Mouse (Mus musculus) liver, embryonic 14.5 days (tissue): ENCODE results near the gene Cox17. TPM values are rescaled to one million over a fixed set of nuclear protein-coding genes. Genes with fewer than 3 reads are reported as not detected.

ENCODE experiments used
- ATAC-seq: fragments of 200-750 bp; cut with Nextera tagmentation; 2 replicates; pipeline ENCODE4 v1.8.0; 2017; ENCODE audit warnings: moderate number of reproducible peaks, mild to moderate bottlenecking, moderate library complexity; ENCODE audit not compliant: insufficient read depth
- DNase-seq, 3 experiments: peaks; one replicate each; pipeline ENCODE4 v3.0.0-alpha.2; 2012 to 2013; ENCODE audit warnings: low read depth in 3 of 3, low spot score in 3 of 3
- H3K27ac ChIP-seq: fragments of 300-500 bp; sonication (generic); 2 replicates; pipeline ENCODE4 v1.5.1; 2014; ENCODE audit warnings: moderate library complexity, mild to moderate bottlenecking, control low read depth, inconsistent platforms
- H3K27me3 ChIP-seq: fragments of 300-500 bp; sonication (generic); 2 replicates; pipeline ENCODE4 v1.6.1; 2014; ENCODE audit warnings: mild to moderate bottlenecking, low read length, moderate library complexity; ENCODE audit not compliant: control insufficient read depth, insufficient read depth
- H3K36me3 ChIP-seq: fragments of 300-500 bp; sonication (generic); replicated peaks from 2 replicates; pipeline ENCODE4 v1.6.1; 2014; ENCODE audit warnings: low read depth; ENCODE audit not compliant: control insufficient read depth, insufficient read depth
- H3K4me1 ChIP-seq, 2 experiments: fragments of 200-500 bp in 1 of 2; fragments of 300-500 bp in 1 of 2; sonication (generic) in 1 of 2; replicated peaks; 2 replicates each; pipeline ENCODE4 v1.6.1; 2012 to 2014; ENCODE audit warnings: antibody characterized with exemption in 1 of 2, inconsistent platforms in 1 of 2, low read length in 1 of 2; ENCODE audit not compliant: control insufficient read depth in 2 of 2, insufficient read depth in 2 of 2
- H3K4me2 ChIP-seq: fragments of 300-500 bp; sonication (generic); 2 replicates; pipeline ENCODE4 v1.6.1; 2014; ENCODE audit warnings: low read depth, mild to moderate bottlenecking, control low read depth, moderate library complexity
- H3K4me3 ChIP-seq, 2 experiments: fragments of 200-500 bp in 1 of 2; fragments of 300-500 bp in 1 of 2; sonication (generic) in 1 of 2; 2 replicates each; pipeline ENCODE4 v1.5.1; 2012 to 2014; ENCODE audit warnings: low read depth in 2 of 2, low read length in 2 of 2, mild to moderate bottlenecking in 2 of 2, control low read depth in 1 of 2, inconsistent platforms in 1 of 2, moderate library complexity in 1 of 2; ENCODE audit not compliant: insufficient read depth in 1 of 2
- H3K9ac ChIP-seq: fragments of 300-500 bp; sonication (generic); replicated peaks from 2 replicates; pipeline ENCODE4 v1.6.1; 2014; ENCODE audit warnings: mild to moderate bottlenecking, control low read depth, moderate library complexity
- H3K9me3 ChIP-seq: fragments of 300-500 bp; sonication (generic); 2 replicates; pipeline ENCODE4 v1.6.1; 2016; ENCODE audit warnings: low read length, mixed read lengths; ENCODE audit not compliant: control insufficient read depth
- CTCF ChIP-seq: IDR thresholded peaks from 2 replicates; pipeline ENCODE4 v1.5.1; 2016; ENCODE audit warnings: antibody characterized with exemption, low read depth, control low read depth
- EP300 ChIP-seq: IDR thresholded peaks from 2 replicates; pipeline ENCODE4 v1.6.1; 2016; ENCODE audit warnings: antibody characterized with exemption, low read depth
- WGBS: fragments of 180-500 bp; shearing (Covaris S2); extraction: QIAGEN DNeasy Blood & Tissue Kit; methylation state at CpG from one replicate; pipeline ENCODE4 v1.1.7; 2014; ENCODE audit not compliant: insufficient replicate concordance; 5-methylcytosine and 5-hydroxymethylcytosine counted together
- polyA plus RNA-seq, 2 experiments: library from polyadenylated mRNA; depleted of rRNA in 1 of 2; stranded (reverse) in 1 of 2; unstranded in 1 of 2; fragments of >200 nt; fragmentation: Nextera tagmentation in 1 of 2; extraction: Ambion mirVana in 1 of 2; gene quantifications; 2 replicates each; pipeline versions ENCODE4 v1.2.1 to v1.2.3; 2012 to 2014

The Cox17 gene
- polyA plus RNA-seq, 2 experiments: 227 to 351 TPM

DNA sequence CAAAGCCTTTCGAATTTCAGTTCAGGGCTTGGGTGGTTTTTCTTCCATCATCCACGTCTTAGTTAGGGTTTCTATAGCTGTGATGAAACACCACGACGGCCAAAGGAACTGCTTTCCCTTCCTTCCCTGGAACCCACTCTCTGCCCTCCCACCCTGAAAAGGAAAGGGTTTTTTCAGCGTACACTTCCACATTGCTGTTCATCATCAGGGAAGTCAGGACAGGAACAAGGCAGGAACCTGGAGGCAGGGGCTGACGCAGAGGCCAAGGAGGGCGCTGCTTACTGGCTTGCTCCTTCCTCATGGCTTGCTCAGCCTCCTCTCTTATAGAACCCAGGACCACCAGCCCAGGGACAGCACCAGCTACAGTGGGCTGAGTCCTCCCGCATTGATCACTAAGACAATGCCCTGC is 30.1 kb downstream of the Cox17 start:
- H3K27ac ChIP-seq: peak overlapping the region; percentile 23; the same call in 1 of the 2 replicates
- H3K4me1 ChIP-seq: peaks cover 35 to 57% of the 10 kb centered on the region in 2 experiments
- DNase-seq: no peak
- TF ChIP-seq CTCF (no peak), EP300 (no peak)
- H3K9me3 ChIP-seq: no peaks in the 10 kb centered on the region
- peak overlapping the region; percentile 58 for H3K9ac ChIP-seq
- H3K4me3 ChIP-seq: peak overlapping the region; percentile 52 to 78
- ATAC-seq: no peak
- H3K36me3 ChIP-seq: peaks cover 19% of the 10 kb centered on the region
- H3K27me3 ChIP-seq: no peaks in the 10 kb centered on the region
- H3K4me2 ChIP-seq: peak overlapping the region; percentile 87
- 28% methylated on average over 8 of the region's 8 CpGs for WGBS

DNA sequence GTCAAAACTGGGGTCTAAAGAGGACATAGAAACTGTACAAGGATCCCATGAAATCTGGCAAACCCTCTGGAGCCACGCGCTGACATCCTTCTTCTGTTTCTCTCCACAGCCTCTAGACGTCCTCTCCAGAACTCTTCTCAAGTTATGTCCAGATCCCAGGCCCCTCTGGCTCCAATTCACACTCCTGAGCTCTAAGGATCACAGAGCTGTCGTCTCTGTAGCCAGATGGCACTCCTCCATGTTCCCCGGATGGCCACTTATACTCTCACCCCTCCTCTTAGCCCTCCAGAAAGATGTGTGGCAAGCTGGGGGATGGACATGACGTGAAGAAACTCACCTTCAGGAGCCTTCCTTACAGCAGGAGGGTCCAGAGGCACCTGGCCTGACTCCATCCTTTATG is 30.8 kb downstream of the Cox17 start:
- no peak for DNase-seq
- no peak overlapping the region for H3K27ac ChIP-seq
- TF ChIP-seq EP300 (no peak), CTCF (no peak)
- H3K9ac ChIP-seq: no peak overlapping the region
- 84% methylated on average over 6 of the region's 6 CpGs for WGBS
- no peak overlapping the region for H3K4me3 ChIP-seq
- H3K36me3 ChIP-seq: peaks cover 19% of the 10 kb centered on the region
- ATAC-seq: no peak
- H3K4me1 ChIP-seq: peaks cover 37 to 55% of the 10 kb centered on the region in 2 experiments
- H3K27me3 ChIP-seq: no peaks in the 10 kb centered on the region
- no peaks in the 10 kb centered on the region for H3K9me3 ChIP-seq
- no peak overlapping the region for H3K4me2 ChIP-seq

GRCm38 (mm10) chr16:38378591-38378990 is 31.8 kb downstream of the Cox17 start:
- Histone ChIP-seq H3K27ac (no peak overlapping the region; the same call in 1 of the 2 replicates), H3K4me2 (no peak overlapping the region), H3K36me3 (peaks cover 19% of the 10 kb centered on the region), H3K27me3 (no peaks in the 10 kb centered on the region), H3K4me1 (peaks cover 34 to 50% of the 10 kb centered on the region in 2 experiments), H3K4me3 (no peak overlapping the region), H3K9me3 (no peaks in the 10 kb centered on the region), H3K9ac (no peak overlapping the region)
- ATAC-seq: no peak
- DNase-seq: no peak
- TF ChIP-seq EP300 (no peak), CTCF (no peak)
- 84% methylated on average over 6 of the region's 6 CpGs for WGBS

GRCm38 (mm10) chr16:38379088-38379487 is 32.3 kb downstream of the Cox17 start:
- no peaks in the 10 kb centered on the region for H3K9me3 ChIP-seq
- no peak overlapping the region for H3K27ac ChIP-seq
- TF ChIP-seq CTCF: no peak
- no peaks in the 10 kb centered on the region for H3K27me3 ChIP-seq
- ATAC-seq (no peak), DNase-seq (no peak)
- H3K4me1 ChIP-seq: peaks cover 34 to 50% of the 10 kb centered on the region in 2 experiments
- H3K4me2 ChIP-seq: peak overlapping the region; percentile 28; the same call in 1 of the 2 replicates
- WGBS: 24% methylated on average over 6 of the region's 6 CpGs
- H3K4me3 ChIP-seq: no peak overlapping the region
- peaks cover 19% of the 10 kb centered on the region for H3K36me3 ChIP-seq
- H3K9ac ChIP-seq: no peak overlapping the region

- no peaks in the 10 kb centered on the region for H3K9me3 ChIP-seq
- H3K9ac ChIP-seq: no peak overlapping the region
- no peak overlapping the region for H3K4me2 ChIP-seq
- 30% methylated on average over 3 of the region's 3 CpGs for WGBS
- TF ChIP-seq EP300 (no peak), CTCF (no peak)
- H3K27ac ChIP-seq: no peak overlapping the region
- H3K36me3 ChIP-seq: peaks cover 19% of the 10 kb centered on the region
- no peak for DNase-seq
- peaks cover 36 to 50% of the 10 kb centered on the region in 2 experiments for H3K4me1 ChIP-seq
- ATAC-seq: no peak
- H3K4me3 ChIP-seq: no peak overlapping the region
- H3K27me3 ChIP-seq: no peaks in the 10 kb centered on the region
These were observed 32.7 kb downstream of the Cox17 start for GRCm38 (mm10) chr16:38379493-38379892.
